Mouse (Mus musculus) limb, embryonic 15.5 days (tissue): ENCODE data around the gene Prex1. TPM values are rescaled to one million over a fixed set of nuclear protein-coding genes. Genes with fewer than 3 reads are reported as not detected.

ENCODE experiments used
- ATAC-seq: fragments of 200-750 bp; cut with Nextera tagmentation; 2 replicates; pipeline ENCODE4 v1.8.0; 2017; ENCODE audit warnings: low read depth, moderate TSS enrichment; ENCODE audit not compliant: insufficient number of reproducible peaks, low FRiP score, low TSS enrichment
- H3K27ac ChIP-seq: fragments of 300-500 bp; sonication (generic); 2 replicates; pipeline ENCODE4 v1.5.1; 2015; ENCODE audit warnings: moderate library complexity, mild to moderate bottlenecking, inconsistent platforms
- H3K27me3 ChIP-seq: fragments of 300-500 bp; sonication (generic); 2 replicates; pipeline ENCODE4 v1.6.1; 2015; ENCODE audit warnings: inconsistent platforms
- H3K36me3 ChIP-seq: fragments of 300-500 bp; sonication (generic); 2 replicates; pipeline ENCODE4 v1.6.1; 2015; ENCODE audit warnings: inconsistent platforms
- H3K4me1 ChIP-seq: fragments of 300-500 bp; sonication (generic); 2 replicates; pipeline ENCODE4 v1.6.1; 2015; ENCODE audit warnings: inconsistent platforms
- H3K4me2 ChIP-seq: fragments of 300-500 bp; sonication (generic); 2 replicates; pipeline ENCODE4 v1.6.1; 2015; ENCODE audit warnings: mild to moderate bottlenecking, inconsistent platforms
- H3K4me3 ChIP-seq: fragments of 300-500 bp; sonication (generic); 2 replicates; pipeline ENCODE4 v1.5.1; 2015; ENCODE audit warnings: mild to moderate bottlenecking, inconsistent platforms
- H3K9ac ChIP-seq: fragments of 300-500 bp; sonication (generic); 2 replicates; pipeline ENCODE4 v1.6.1; 2015; ENCODE audit warnings: inconsistent platforms
- H3K9me3 ChIP-seq: fragments of 300-500 bp; sonication (generic); 2 replicates; pipeline ENCODE4 v1.6.1; 2016; ENCODE audit warnings: inconsistent platforms
- WGBS: fragments of 180-500 bp; shearing (Covaris S2); methylation state at CpG from one replicate; pipeline ENCODE4 v1.1.7; 2015; 5-methylcytosine and 5-hydroxymethylcytosine counted together
- polyA plus RNA-seq: library from polyadenylated mRNA; unstranded; fragments of >200 nt; fragmentation: Nextera tagmentation; extraction: Ambion mirVana; gene quantifications from 2 replicates; pipeline ENCODE4 v1.2.1, GENCODE M21; 2015

The Prex1 gene
- polyA plus RNA-seq, 1 experiment from 2014 or later: 19.1 TPM

GRCm38 (mm10) chr2:166719930-166720305, 6.3 kb upstream of the Prex1 start:
- H3K36me3 ChIP-seq: no peaks in the 10 kb centered on the region
- no peak overlapping the region for H3K4me3 ChIP-seq
- no peak for ATAC-seq
- 55% methylated on average over 2 of the region's 2 CpGs for WGBS
- H3K9ac ChIP-seq: no peak overlapping the region
- no peak overlapping the region for H3K4me2 ChIP-seq
- peaks cover 9% of the 10 kb centered on the region; the same call in 1 of the 2 replicates for H3K4me1 ChIP-seq
- no peaks in the 10 kb centered on the region for H3K27me3 ChIP-seq
- no peak overlapping the region for H3K27ac ChIP-seq
- H3K9me3 ChIP-seq: no peaks in the 10 kb centered on the region

- WGBS: 93% methylated on average over 1 of the region's 1 CpGs
- no peak overlapping the region for H3K9ac ChIP-seq
- H3K27ac ChIP-seq: no peak overlapping the region
Observed at GRCm38 (mm10) chr2:166719301-166719929, 5.8 kb upstream of the Prex1 start.

GRCm38 (mm10) chr2:166716067-166716466, 2.4 kb upstream of the Prex1 start:
- H3K4me3 ChIP-seq: no peak overlapping the region
- no peaks in the 10 kb centered on the region for H3K36me3 ChIP-seq
- WGBS: 80% methylated on average over 7 of the region's 7 CpGs
- ATAC-seq: no peak
- H3K4me2 ChIP-seq: no peak overlapping the region
- H3K4me1 ChIP-seq: peaks cover 36% of the 10 kb centered on the region
- no peaks in the 10 kb centered on the region for H3K9me3 ChIP-seq
- no peaks in the 10 kb centered on the region for H3K27me3 ChIP-seq
- no peak overlapping the region for H3K27ac ChIP-seq
- no peak overlapping the region for H3K9ac ChIP-seq

More at GRCm38 (mm10) chr2:166719301-166719929, 5.8 kb upstream of the Prex1 start:
- Histone ChIP-seq H3K27me3 (no peaks in the 10 kb centered on the region), H3K9me3 (no peaks in the 10 kb centered on the region), H3K36me3 (no peaks in the 10 kb centered on the region), H3K4me3 (no peak overlapping the region), H3K4me2 (no peak overlapping the region), H3K4me1 (peaks cover 12% of the 10 kb centered on the region; the same call in 1 of the 2 replicates)
- no peak for ATAC-seq

- Histone ChIP-seq H3K9ac (peak overlapping the region; percentile 42; the same call in 1 of the 2 replicates), H3K4me3 (peak overlapping the region; percentile 79), H3K27ac (no peak overlapping the region), H3K9me3 (no peaks in the 10 kb centered on the region), H3K27me3 (no peaks in the 10 kb centered on the region), H3K4me1 (peaks cover 29% of the 10 kb centered on the region), H3K4me2 (peak overlapping the region; percentile 86), H3K36me3 (no peaks in the 10 kb centered on the region)
- 11% methylated on average over 11 of the region's 11 CpGs for WGBS
- ATAC-seq: no peak
Observed at GRCm38 (mm10) chr2:166714427-166714699, 731 bp upstream of the Prex1 start.

DNA sequence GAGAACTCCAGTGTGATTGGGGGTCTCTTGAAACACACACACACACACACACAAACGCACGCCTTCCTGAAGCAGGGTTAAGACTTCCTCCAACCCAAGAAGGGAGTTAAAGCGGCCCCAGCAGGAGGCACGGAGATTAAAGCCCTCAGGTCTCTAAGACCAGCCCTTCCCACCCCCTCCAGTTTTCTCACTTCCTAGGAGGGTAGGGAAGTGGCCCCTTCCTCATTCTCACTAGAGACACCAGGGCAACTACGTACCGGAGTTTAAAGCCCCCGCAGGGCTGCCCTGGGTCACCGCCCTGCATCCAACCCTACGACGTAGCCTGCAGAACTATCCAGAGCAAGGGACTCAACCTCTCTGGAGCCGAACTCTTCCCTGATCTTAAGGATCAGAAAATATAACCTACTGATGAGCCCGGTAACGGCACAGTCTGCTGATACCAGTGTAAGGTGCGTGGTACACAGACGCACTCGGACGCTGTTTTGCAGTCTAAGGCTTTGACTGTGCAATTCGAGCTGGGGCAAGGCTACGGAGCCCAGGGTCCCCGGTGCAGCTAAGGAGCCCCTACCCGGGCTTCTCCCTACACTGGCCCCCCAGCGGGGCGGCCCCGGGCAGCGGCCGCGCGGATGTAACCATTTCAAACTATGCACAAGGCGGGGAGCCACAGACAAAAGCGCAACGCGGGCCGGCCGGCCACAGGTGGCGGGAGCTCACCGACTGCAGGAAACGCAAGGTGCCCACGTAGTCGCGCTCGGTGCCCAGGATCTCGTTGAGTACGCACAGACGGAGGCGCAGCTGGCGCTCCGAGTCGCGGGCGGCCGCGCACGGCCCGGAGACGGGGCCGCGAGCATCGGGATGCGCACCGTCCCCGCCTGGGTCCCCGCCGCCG, 587 bp downstream of the Prex1 start:
- WGBS: under 1% methylated on average over 42 of the region's 64 CpGs
- Histone ChIP-seq H3K27me3 (no peaks in the 10 kb centered on the region), H3K4me3 (peak overlapping the region; percentile 79), H3K36me3 (no peaks in the 10 kb centered on the region), H3K9ac (peak overlapping the region; percentile 60), H3K4me2 (peak overlapping the region; percentile 86), H3K9me3 (no peaks in the 10 kb centered on the region), H3K4me1 (peaks cover 32% of the 10 kb centered on the region), H3K27ac (peak overlapping the region; percentile 66)
- ATAC-seq: peak; percentile 15; the same call in 1 of the 2 replicates

DNA sequence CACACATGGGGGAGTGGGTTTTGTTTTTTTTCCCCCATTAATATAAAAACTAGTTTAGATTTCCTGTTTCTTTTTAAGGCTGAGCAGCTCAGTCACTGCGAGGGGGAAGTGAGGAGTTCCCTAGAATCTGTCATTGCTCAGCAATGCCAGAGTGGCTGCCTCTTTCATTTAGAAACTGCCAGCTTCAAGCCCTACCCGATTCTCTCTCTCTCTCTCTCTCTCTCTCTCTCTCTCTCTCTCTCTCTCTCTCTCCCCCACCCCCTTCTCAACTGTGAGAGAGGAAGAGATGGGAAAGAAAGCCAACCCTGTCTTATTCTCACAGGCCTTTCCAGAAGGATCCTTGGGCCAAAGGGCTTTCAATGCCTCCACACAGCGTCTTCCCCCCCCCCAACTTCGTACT, 1.3 kb downstream of the Prex1 start:
- no peaks in the 10 kb centered on the region for H3K36me3 ChIP-seq
- H3K4me1 ChIP-seq: peaks cover 32% of the 10 kb centered on the region
- no peak for ATAC-seq
- no peaks in the 10 kb centered on the region for H3K27me3 ChIP-seq
- H3K4me2 ChIP-seq: peak overlapping the region; percentile 86
- H3K4me3 ChIP-seq: peak overlapping the region; percentile 79
- H3K27ac ChIP-seq: no peak overlapping the region
- H3K9me3 ChIP-seq: no peaks in the 10 kb centered on the region
- 1% methylated on average over 4 of the region's 4 CpGs for WGBS
- no peak overlapping the region for H3K9ac ChIP-seq

DNA sequence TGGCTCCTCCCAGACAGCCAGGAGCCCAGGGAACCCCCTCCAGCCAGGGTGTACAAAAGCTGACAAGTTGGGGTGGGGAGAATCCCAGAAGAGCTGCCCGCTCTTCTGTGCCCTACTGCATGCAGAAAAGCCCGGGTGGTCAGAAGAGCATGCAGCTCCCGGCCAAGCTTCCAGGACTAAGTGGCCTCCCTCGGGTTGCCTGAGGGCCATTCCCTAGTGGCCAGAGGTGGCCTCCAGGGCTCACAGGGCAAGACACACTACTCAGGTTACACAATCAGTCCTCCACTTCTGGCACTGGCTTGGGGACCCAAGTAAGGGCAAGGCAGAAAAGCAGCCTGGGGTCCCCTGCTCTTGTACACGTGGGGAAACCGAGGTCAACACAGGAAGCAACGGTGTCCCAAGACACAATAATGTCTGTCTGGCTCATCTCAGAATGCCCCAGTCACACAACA, 1.9 kb downstream of the Prex1 start:
- Histone ChIP-seq H3K9ac (no peak overlapping the region), H3K36me3 (no peaks in the 10 kb centered on the region), H3K4me2 (peak overlapping the region; percentile 86), H3K27ac (no peak overlapping the region), H3K4me3 (peak overlapping the region; percentile 79), H3K4me1 (peaks cover 32% of the 10 kb centered on the region), H3K9me3 (no peaks in the 10 kb centered on the region), H3K27me3 (no peaks in the 10 kb centered on the region)
- 22% methylated on average over 7 of the region's 7 CpGs for WGBS
- ATAC-seq: no peak

DNA sequence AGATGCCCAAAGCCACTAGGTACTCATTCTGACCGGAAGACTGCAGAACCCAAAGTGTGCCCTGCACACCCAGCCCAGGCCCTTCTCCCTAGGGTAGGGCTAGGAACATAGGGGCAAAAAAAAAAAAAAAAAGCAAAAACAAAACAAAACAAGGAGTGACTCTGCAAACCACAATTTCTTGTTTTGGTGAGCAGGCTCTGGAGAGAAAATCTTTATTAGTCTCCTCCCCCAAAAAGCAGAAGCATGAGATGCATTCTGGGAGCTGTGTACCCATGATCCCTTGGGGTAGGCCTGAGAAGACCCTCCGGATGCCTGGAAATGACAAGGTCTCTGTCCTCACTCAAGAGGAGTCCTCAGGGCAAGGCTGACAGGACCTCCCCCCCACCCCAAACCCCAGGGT, 3.7 kb downstream of the Prex1 start:
- no peaks in the 10 kb centered on the region for H3K27me3 ChIP-seq
- H3K4me1 ChIP-seq: peaks cover 32% of the 10 kb centered on the region
- no peak overlapping the region for H3K4me3 ChIP-seq
- H3K9ac ChIP-seq: no peak overlapping the region
- 83% methylated on average over 2 of the region's 2 CpGs for WGBS
- H3K27ac ChIP-seq: no peak overlapping the region
- no peaks in the 10 kb centered on the region for H3K9me3 ChIP-seq
- peaks cover 7% of the 10 kb centered on the region; the same call in 1 of the 2 replicates for H3K36me3 ChIP-seq
- no peak overlapping the region for H3K4me2 ChIP-seq
- ATAC-seq: no peak

GRCm38 (mm10) chr2:166708304-166708703, 5.3 kb downstream of the Prex1 start:
- H3K4me3 ChIP-seq: no peak overlapping the region
- peaks cover 24% of the 10 kb centered on the region for H3K4me1 ChIP-seq
- H3K9me3 ChIP-seq: no peaks in the 10 kb centered on the region
- no peaks in the 10 kb centered on the region for H3K27me3 ChIP-seq
- 74% methylated on average over 8 of the region's 8 CpGs for WGBS
- peaks cover 7% of the 10 kb centered on the region; the same call in 1 of the 2 replicates for H3K36me3 ChIP-seq
- H3K27ac ChIP-seq: no peak overlapping the region
- H3K4me2 ChIP-seq: no peak overlapping the region
- ATAC-seq: no peak
- H3K9ac ChIP-seq: no peak overlapping the region

DNA sequence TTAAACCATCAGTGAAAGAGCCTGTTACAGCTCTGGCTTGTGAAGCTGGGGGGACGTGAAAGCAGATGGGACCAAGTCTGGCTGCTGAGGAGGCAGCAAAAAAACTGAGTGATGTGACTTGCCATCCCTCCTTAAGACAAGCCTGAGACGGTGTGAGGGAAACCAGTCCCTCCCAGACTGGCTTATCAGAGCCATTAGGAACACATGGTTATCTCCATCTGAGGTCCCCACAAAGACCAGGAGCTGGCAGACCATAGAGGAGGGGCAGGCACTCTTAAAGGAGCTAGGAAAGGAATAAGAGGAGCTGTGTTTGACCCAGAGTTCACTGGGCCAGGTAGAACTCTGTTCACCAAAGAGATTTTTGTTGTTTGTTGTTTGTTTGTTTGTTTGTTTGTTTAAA, 7.1 kb downstream of the Prex1 start:
- Histone ChIP-seq H3K27ac (no peak overlapping the region), H3K9me3 (no peaks in the 10 kb centered on the region), H3K4me2 (no peak overlapping the region), H3K36me3 (peaks cover 7% of the 10 kb centered on the region; the same call in 1 of the 2 replicates), H3K9ac (no peak overlapping the region), H3K4me3 (no peak overlapping the region), H3K27me3 (no peaks in the 10 kb centered on the region), H3K4me1 (peaks cover 9% of the 10 kb centered on the region)
- ATAC-seq: no peak
- 47% methylated on average over 2 of the region's 2 CpGs for WGBS

DNA sequence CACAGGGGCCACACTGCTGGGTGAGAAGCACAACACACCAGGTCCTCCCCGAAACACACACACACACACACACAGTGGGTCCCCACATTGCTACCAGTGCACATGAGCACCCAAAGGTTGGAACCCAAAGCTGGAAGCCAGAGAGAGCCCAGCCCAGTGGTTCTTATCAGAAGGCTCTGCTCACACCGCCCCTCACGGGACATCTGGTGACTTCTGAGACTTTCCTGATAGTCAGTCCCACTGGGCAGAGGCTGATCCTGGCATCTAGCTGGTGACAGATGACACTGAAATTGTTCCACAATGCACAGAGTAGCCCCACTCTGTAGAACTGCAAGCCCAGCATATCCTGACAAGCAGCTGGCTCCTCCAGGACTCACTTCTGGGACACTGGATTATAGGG, 10.1 kb downstream of the Prex1 start:
- Histone ChIP-seq H3K27me3 (no peaks in the 10 kb centered on the region), H3K4me2 (no peak overlapping the region), H3K27ac (no peak overlapping the region), H3K9me3 (no peaks in the 10 kb centered on the region), H3K4me3 (no peak overlapping the region), H3K4me1 (peaks cover 5% of the 10 kb centered on the region; the same call in 1 of the 2 replicates), H3K36me3 (peaks cover 7% of the 10 kb centered on the region; the same call in 1 of the 2 replicates), H3K9ac (no peak overlapping the region)
- ATAC-seq: no peak
- 72% methylated on average over 3 of the region's 3 CpGs for WGBS

DNA sequence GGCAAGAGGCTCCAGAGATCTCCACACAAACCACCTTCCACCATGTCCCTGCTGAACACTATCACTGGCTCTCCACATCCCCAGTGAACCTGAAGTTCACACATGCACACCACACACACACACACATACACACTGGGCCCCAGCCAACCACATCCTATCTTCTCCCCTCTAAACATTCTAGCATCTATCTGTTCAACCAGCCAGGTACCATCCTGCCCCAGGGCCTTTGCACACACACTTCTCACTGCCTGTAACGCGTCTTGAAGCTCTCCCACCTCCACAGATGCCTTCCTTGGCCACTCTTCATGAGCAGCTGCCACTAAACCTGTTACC, 11.6 kb downstream of the Prex1 start:
- Histone ChIP-seq H3K27ac (no peak overlapping the region), H3K4me1 (peaks cover 5% of the 10 kb centered on the region; the same call in 1 of the 2 replicates), H3K9me3 (no peaks in the 10 kb centered on the region), H3K36me3 (peaks cover 7% of the 10 kb centered on the region; the same call in 1 of the 2 replicates), H3K4me3 (no peak overlapping the region), H3K9ac (no peak overlapping the region), H3K27me3 (no peaks in the 10 kb centered on the region), H3K4me2 (no peak overlapping the region)
- WGBS: 93% methylated on average over 2 of the region's 2 CpGs
- ATAC-seq: no peak
